Mouse (Mus musculus): ENCODE measurements at regions not wholly inside any gene's neighbourhood (a gene's known extent, or its start where the extent isn't known, plus 50 kb on each side); places are given as distances from the start of the nearest gene placed in this dataset.

- no peak for DNase-seq (ENCODE audit: low spot score)
Measured at GRCm38 (mm10) chr8:77850523-77850922, 126.3 kb upstream of the Ednra start.

DNA sequence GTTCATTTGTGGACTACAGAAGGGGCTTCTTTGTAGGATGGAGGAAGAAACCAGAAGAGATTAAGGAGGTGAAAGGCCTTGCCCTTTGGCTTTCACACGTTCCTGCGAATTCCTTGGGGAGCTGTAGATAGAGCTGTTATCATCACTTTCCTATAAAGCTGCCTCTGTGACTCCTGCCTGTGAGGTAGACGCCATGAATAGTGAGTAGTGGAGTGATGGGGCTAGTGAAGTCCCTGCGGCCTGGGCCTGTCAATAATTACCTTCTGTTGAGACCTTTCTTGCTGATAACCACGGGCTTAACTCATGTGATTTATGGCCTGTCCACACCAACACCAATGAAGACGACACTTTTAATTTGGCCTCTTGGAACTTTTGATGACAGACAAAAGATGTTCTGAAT is 146.0 kb upstream of the Ednra start:
- no peak for DNase-seq (ENCODE audit: low spot score)

DNA sequence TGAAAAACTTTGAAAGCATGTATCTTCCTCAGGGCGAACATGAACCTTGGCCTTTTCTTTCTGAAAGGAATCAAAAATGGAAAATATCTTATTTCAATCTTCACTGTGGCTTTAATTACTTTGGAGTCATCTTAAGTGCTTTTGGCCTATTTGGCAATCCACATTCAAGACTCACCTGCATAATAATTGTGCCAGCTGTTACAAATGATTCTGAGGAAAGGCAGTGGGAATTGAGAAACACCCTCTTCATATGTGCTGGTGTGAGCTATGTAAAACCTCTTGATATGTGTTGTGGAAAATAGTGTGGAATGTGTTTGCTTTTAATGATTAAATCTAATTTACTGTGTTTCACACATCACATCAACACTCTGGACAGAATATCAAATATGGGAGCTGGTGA is 148.5 kb upstream of the Ednra start:
- DNase-seq (ENCODE audit: low spot score), result no peak

DNA sequence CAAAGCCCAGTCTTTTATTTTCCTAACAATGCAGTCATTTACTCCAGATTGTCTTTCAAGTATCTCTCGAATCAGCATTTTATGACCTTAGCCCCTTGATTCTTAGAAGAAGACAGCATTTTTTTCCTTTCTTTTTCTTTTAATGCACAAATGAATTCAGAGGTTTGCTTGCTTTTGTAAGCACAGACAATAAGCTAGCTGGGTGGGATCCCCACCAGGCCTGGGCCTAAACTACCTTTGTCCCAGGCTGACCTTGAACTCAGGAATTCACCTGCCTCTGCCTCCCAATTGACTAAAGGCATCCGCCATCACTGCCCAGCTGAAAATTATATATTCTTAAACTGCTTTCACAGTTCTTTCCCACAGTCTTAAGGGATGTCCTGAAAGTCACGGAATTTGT is 195.5 kb upstream of the Ednra start:
- no peak for DNase-seq (ENCODE audit: low spot score)

GRCm38 (mm10) chr8:77921868-77922267 is 197.6 kb upstream of the Ednra start:
- DNase-seq (ENCODE audit: low spot score), result no peak

DNA sequence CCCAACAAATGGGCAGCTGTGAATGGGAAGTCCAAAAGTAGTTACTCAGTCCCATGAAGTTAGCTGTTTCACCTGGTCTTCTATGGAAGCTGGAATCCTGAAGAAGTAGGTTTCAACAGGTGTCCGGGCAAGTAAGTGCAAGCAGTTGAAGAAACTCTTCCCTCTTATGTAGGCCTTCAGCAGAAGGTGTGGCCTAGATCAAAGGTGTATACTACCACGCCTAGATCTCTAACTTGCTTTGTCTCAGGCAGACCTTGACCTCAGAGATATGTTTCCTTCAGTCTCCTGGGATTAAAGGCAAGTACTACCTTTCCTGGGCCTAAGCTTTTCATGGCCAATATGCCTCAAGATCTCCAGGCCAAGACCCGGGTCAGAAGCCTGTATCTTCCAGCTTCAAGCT is 223.4 kb upstream of the Ednra start:
- DNase-seq (ENCODE audit: low spot score), result no peak

- DNase-seq (ENCODE audit: low spot score), result no peak
Measured at GRCm38 (mm10) chr8:77949640-77950039, 225.4 kb upstream of the Ednra start.

GRCm38 (mm10) chr8:77958814-77959372 is 234.6 kb upstream of the Ednra start:
- no peak for DNase-seq (ENCODE audit: low spot score)

GRCm38 (mm10) chr8:77963102-77963698 is 238.9 kb upstream of the Ednra start:
- DNase-seq (ENCODE audit: low spot score), result peak; percentile 29

DNA sequence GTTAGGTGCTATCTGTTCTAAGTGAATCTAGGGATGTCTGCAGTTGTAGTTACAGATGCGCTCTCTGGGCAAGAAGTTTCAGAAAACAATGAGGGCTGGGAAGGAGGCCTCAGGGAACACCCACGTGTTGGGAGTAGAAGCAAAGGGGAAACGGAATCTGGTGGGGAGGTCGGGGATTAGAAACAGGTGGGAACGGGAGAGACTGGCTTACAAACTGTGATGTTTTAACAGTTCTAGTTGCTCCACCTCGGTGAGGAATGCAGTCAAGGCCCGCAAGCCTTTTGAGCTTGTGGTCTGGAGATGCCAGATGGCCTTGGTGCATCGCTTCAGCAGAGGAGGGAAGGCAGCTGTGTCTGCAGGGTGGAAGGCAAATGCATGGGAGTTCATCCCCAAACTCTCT is 242.7 kb upstream of the Ttc29 start:
- no peak for DNase-seq (ENCODE audit: low spot score)

GRCm38 (mm10) chr8:77973714-77974113 is 239.4 kb upstream of the Ttc29 start:
- DNase-seq (ENCODE audit: low spot score), result peak; percentile 54

GRCm38 (mm10) chr8:77979106-77979505 is 234.0 kb upstream of the Ttc29 start:
- peak; percentile 53 for DNase-seq (ENCODE audit: low spot score)

DNA sequence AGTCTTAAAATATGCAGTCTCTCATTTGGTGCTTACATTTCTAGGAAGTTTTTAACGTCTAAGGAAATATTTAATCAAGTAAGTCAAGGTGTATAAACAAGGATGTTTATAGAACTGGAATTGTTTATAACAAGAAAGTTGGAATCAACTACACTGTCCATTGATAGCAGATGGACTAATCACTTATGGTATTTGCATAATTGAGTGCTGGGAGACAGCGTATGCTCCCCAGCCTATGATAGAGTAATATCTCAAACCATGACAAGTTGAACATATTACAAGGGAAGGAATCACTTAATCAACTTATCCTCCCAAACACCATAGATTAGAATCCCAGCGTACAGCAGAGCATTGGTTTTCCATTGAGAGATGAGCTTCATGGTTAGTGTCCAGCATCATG is 232.4 kb upstream of the Ttc29 start:
- no peak for DNase-seq (ENCODE audit: low spot score)

DNA sequence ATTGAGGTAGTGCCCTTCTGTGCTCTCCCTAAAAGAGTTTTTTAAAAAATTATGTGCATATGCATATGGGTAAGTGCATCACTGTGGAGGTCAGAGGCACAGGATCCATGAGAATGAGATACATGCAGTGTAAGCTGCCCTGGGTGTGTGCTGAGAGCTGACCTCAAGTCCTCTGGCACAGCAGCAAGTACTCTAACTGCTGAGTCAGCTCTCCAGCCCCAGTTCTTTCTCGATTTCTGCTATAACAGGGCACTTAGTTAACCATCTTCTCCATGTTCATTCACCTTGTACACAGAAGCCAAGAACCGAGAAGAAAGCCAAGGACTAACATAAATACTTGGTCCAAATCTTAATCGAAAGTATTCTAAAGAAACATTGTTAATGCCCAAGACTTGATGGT is 231.1 kb upstream of the Ttc29 start:
- DNase-seq (ENCODE audit: low spot score), result no peak

DNA sequence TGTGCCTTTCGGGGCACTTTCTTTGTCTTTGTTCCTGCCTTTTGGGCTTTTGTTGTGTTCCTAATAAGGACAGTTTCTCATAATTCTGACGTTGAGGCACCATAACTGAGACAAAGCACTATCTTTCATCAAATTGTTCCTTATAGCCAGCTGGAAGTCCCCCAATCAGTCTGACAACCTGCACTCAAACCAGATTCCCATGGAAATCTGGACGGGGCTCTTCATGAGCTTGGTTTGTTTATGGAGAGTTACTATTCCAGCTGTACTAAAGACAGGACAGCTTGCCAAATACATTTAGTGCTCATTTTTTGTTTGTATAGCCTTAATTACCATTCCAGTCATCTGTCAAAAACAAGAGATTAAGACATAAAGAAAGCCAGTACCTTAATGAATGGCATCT is 229.6 kb upstream of the Ttc29 start:
- no peak for DNase-seq (ENCODE audit: low spot score)

- DNase-seq (ENCODE audit: low spot score), result no peak
Measured at GRCm38 (mm10) chr8:77987237-77987636, 225.9 kb upstream of the Ttc29 start.

DNA sequence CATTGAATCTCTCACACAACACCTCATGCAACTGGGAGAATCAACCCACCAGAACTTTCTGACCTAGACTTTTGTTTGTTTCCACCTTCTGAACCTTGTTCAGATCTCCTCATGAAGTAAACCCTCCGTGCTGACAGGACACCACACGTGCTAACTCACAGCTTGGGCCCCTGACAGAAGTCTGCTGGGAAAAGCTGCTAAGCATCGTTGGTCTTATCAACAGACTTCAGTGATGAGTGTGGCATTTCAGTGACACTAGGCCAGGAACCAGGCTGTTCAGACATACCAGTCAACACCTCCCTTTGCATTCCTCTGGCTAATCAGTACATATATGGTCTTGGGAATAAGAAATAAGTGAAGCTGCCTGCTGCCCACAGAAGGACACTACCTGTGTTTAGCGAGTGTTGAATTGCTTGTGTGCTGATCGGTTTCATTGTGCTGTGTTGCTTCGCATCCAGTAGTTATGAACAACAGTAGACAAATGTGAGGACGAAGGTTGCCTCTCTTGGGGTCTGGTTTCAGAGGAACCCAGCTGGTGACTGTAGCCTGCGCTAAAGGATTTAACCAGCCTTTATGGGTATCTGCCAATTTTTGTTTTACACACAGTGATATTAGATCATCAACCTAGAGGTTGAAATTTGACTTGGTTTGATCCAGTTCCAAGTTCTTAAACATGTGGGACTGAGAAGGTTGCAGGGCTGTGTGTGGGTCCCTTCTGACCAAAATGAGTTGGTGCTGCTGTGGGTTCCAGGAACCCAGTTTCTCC is 224.6 kb upstream of the Ttc29 start:
- DNase-seq (ENCODE audit: low spot score), result peak; percentile 7

- no peak for DNase-seq (ENCODE audit: low spot score)
Measured at GRCm38 (mm10) chr8:77991050-77991449, 222.0 kb upstream of the Ttc29 start.

DNA sequence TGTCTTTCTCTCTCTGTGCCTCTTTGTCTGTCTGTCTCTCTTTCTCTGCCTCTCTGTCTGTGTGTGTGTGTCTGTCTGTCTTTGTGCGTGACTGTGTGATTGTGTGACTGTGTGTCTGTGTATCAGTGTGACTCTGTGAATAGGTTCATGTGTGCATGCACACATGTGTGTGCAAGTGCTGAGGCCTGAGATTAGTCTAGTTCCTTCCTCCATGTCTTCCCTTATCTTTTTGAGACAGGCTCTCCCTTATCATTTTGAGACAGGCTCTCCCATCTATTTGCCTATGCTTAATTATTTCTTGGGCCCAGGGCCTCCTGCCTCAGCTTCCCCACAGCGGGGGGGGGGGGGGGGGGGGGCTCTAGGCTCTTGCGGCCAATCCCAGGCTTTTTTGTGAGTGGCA is 212.8 kb upstream of the Ttc29 start:
- DNase-seq (ENCODE audit: low spot score), result no peak

DNA sequence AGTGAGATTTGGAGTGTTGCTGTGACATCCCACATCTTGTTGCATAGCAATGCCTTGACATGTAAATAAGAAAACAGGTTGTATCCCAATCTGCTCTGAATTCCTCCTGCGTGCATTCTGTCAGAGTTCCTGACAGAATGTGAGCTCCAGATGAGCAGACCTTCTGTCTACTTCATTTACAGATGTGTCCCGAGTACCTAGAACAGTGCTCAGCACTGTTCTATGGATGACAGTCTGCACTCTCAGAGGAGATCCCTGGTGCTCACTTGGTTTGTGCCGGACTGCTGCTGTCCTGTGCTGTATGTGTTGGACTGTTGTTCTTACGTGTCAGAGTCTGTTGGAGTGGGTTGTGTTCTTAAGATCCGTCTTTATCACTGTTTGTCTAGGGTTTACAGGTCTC is 211.4 kb upstream of the Ttc29 start:
- no peak for DNase-seq (ENCODE audit: low spot score)

DNA sequence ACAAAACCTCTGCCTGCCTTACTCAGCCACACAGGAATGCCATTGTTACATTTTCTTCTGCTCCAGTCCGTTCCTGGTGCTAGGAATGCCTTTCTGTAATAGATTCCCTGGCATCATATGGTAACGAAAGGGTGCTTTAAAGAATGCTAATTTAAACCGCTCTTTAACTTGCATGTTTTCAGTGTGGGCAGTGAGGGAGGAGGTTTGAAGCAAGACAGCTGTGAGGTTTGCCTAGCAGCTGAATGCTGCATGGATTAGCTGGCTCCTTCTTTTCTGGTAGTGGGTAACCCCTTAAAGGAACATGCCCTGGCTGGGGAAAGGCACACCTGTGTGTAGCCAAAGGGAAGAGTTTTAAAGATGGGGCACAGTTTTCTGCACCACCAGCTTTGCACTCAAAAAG is 211.0 kb upstream of the Ttc29 start:
- no peak for DNase-seq (ENCODE audit: low spot score)

GRCm38 (mm10) chr8:78003888-78004543 is 209.1 kb upstream of the Ttc29 start:
- DNase-seq (ENCODE audit: low spot score), result peak; percentile 72

GRCm38 (mm10) chr8:78004891-78005290 is 208.2 kb upstream of the Ttc29 start:
- DNase-seq (ENCODE audit: low spot score), result no peak

Measured in lung, postnatal 25 days (tissue).